Mouse (Mus musculus) neural tube, embryonic 14.5 days (tissue): ENCODE data around the gene Sun1. TPM values are rescaled to one million over a fixed set of nuclear protein-coding genes. Genes with fewer than 3 reads are reported as not detected.

ENCODE experiments used
- ATAC-seq: fragments of 200-750 bp; cut with Nextera tagmentation; 2 replicates; pipeline ENCODE4 v1.8.0; 2017; ENCODE audit warnings: low read depth, mild to moderate bottlenecking, moderate TSS enrichment, moderate library complexity
- H3K27ac ChIP-seq: fragments of 300-500 bp; sonication (generic); 2 replicates; pipeline ENCODE4 v1.5.1; 2014; ENCODE audit warnings: low read depth, mild to moderate bottlenecking, control low read depth, low read length, moderate library complexity, mixed read lengths
- H3K27me3 ChIP-seq: fragments of 300-500 bp; sonication (generic); 2 replicates; pipeline ENCODE4 v1.6.1; 2014; ENCODE audit warnings: low read length; ENCODE audit not compliant: control insufficient read depth, insufficient read depth
- H3K36me3 ChIP-seq: fragments of 300-500 bp; sonication (generic); 2 replicates; pipeline ENCODE4 v1.6.1; 2014; ENCODE audit warnings: low read length, mixed read lengths; ENCODE audit not compliant: control insufficient read depth, insufficient read depth
- H3K4me1 ChIP-seq: fragments of 300-500 bp; sonication (generic); 2 replicates; pipeline ENCODE4 v1.6.1; 2014; ENCODE audit warnings: low read length; ENCODE audit not compliant: control insufficient read depth, insufficient read depth
- H3K4me2 ChIP-seq: fragments of 300-500 bp; sonication (generic); 2 replicates; pipeline ENCODE4 v1.6.1; 2014; ENCODE audit warnings: mild to moderate bottlenecking, low read depth, low read length, control low read depth
- H3K4me3 ChIP-seq: fragments of 300-500 bp; sonication (generic); 2 replicates; pipeline ENCODE4 v1.5.1; 2014; ENCODE audit warnings: low read depth, low read length, control low read depth, mixed read lengths
- H3K9ac ChIP-seq: fragments of 300-500 bp; sonication (generic); replicated peaks from 2 replicates; pipeline ENCODE4 v1.6.1; 2014; ENCODE audit warnings: low read depth, mild to moderate bottlenecking, control low read depth, low read length, mixed read lengths
- H3K9me3 ChIP-seq: fragments of 300-500 bp; sonication (generic); 2 replicates; pipeline ENCODE4 v1.6.1; 2016; ENCODE audit warnings: low read length; ENCODE audit not compliant: control insufficient read depth
- WGBS: fragments of 180-500 bp; shearing (Covaris S2); extraction: QIAGEN DNeasy Blood & Tissue Kit; methylation state at CpG from one replicate; pipeline ENCODE4 v1.1.7; 2014; 5-methylcytosine and 5-hydroxymethylcytosine counted together
- polyA plus RNA-seq: library from polyadenylated mRNA; unstranded; fragments of >200 nt; fragmentation: Nextera tagmentation; extraction: Ambion mirVana; gene quantifications from 2 replicates; pipeline ENCODE4 v1.2.1, GENCODE M21; 2014

Sun1 gene
- polyA plus RNA-seq, 1 experiment from 2014 or later, result 49.5 TPM

GRCm38 (mm10) chr5:139215184-139215583 is 14.7 kb downstream of the Sun1 start:
- H3K36me3 ChIP-seq, result peaks cover 8% of the 10 kb centered on the region; the same call in 1 of the 2 replicates
- 96% methylated on average over 5 of the region's 5 CpGs for WGBS

GRCm38 (mm10) chr5:139216121-139216520 is 15.7 kb downstream of the Sun1 start:
- no peak for ATAC-seq
- H3K9me3 ChIP-seq, result no peaks in the 10 kb centered on the region
- no peak overlapping the region for H3K4me2 ChIP-seq
- H3K36me3 ChIP-seq, result peaks cover 8% of the 10 kb centered on the region; the same call in 1 of the 2 replicates
- no peak overlapping the region for H3K4me3 ChIP-seq
- WGBS, result 97% methylated on average over 2 of the region's 2 CpGs
- H3K9ac ChIP-seq, result no peak overlapping the region
- no peaks in the 10 kb centered on the region for H3K27me3 ChIP-seq
- no peak overlapping the region for H3K27ac ChIP-seq
- H3K4me1 ChIP-seq, result no peaks in the 10 kb centered on the region

More at GRCm38 (mm10) chr5:139215184-139215583, 14.7 kb downstream of the Sun1 start:
- ATAC-seq, result no peak
- Histone ChIP-seq H3K27me3 (no peaks in the 10 kb centered on the region), H3K9me3 (no peaks in the 10 kb centered on the region), H3K9ac (no peak overlapping the region), H3K4me1 (no peaks in the 10 kb centered on the region), H3K4me3 (no peak overlapping the region), H3K27ac (no peak overlapping the region), H3K4me2 (no peak overlapping the region)

- no peaks in the 10 kb centered on the region for H3K4me1 ChIP-seq
- WGBS, result 87% methylated on average over 3 of the region's 3 CpGs
- H3K36me3 ChIP-seq, result peaks cover 8% of the 10 kb centered on the region; the same call in 1 of the 2 replicates
- H3K4me2 ChIP-seq, result no peak overlapping the region
- H3K4me3 ChIP-seq, result no peak overlapping the region
- no peak overlapping the region for H3K27ac ChIP-seq
- H3K27me3 ChIP-seq, result no peaks in the 10 kb centered on the region
- no peaks in the 10 kb centered on the region for H3K9me3 ChIP-seq
- no peak for ATAC-seq
- no peak overlapping the region for H3K9ac ChIP-seq
Observed at GRCm38 (mm10) chr5:139216774-139217173, 16.3 kb downstream of the Sun1 start.

GRCm38 (mm10) chr5:139220006-139220515 is 19.6 kb downstream of the Sun1 start:
- ATAC-seq, result no peak
- Histone ChIP-seq H3K27me3 (no peaks in the 10 kb centered on the region), H3K27ac (no peak overlapping the region), H3K9me3 (no peaks in the 10 kb centered on the region), H3K36me3 (peaks cover 23% of the 10 kb centered on the region), H3K4me3 (no peak overlapping the region), H3K9ac (no peak overlapping the region), H3K4me2 (no peak overlapping the region), H3K4me1 (no peaks in the 10 kb centered on the region)
- WGBS, result 82% methylated on average over 4 of the region's 4 CpGs

GRCm38 (mm10) chr5:139220610-139221009 is 20.2 kb downstream of the Sun1 start:
- no peaks in the 10 kb centered on the region for H3K4me1 ChIP-seq
- H3K36me3 ChIP-seq, result peaks cover 28% of the 10 kb centered on the region
- no peak overlapping the region for H3K9ac ChIP-seq
- 96% methylated on average over 4 of the region's 4 CpGs for WGBS
- H3K27me3 ChIP-seq, result no peaks in the 10 kb centered on the region
- H3K4me2 ChIP-seq, result no peak overlapping the region
- no peak for ATAC-seq
- no peak overlapping the region for H3K4me3 ChIP-seq
- H3K9me3 ChIP-seq, result no peaks in the 10 kb centered on the region
- H3K27ac ChIP-seq, result no peak overlapping the region

- ATAC-seq, result no peak
- no peak overlapping the region for H3K27ac ChIP-seq
- H3K4me2 ChIP-seq, result no peak overlapping the region
- no peak overlapping the region for H3K9ac ChIP-seq
- H3K4me1 ChIP-seq, result no peaks in the 10 kb centered on the region
- no peak overlapping the region for H3K4me3 ChIP-seq
- WGBS, result 96% methylated on average over 10 of the region's 10 CpGs
- H3K27me3 ChIP-seq, result no peaks in the 10 kb centered on the region
- peaks cover 45% of the 10 kb centered on the region for H3K36me3 ChIP-seq
- no peaks in the 10 kb centered on the region for H3K9me3 ChIP-seq
Observed at GRCm38 (mm10) chr5:139223331-139223730, 22.9 kb downstream of the Sun1 start.

- H3K4me1 ChIP-seq, result no peaks in the 10 kb centered on the region
- H3K4me2 ChIP-seq, result no peak overlapping the region
- no peak overlapping the region for H3K27ac ChIP-seq
- ATAC-seq, result no peak
- no peak overlapping the region for H3K9ac ChIP-seq
- H3K27me3 ChIP-seq, result no peaks in the 10 kb centered on the region
- H3K9me3 ChIP-seq, result no peaks in the 10 kb centered on the region
- H3K4me3 ChIP-seq, result no peak overlapping the region
- peaks cover 64% of the 10 kb centered on the region for H3K36me3 ChIP-seq
- WGBS, result 93% methylated on average over 4 of the region's 4 CpGs
Observed at GRCm38 (mm10) chr5:139227236-139227635, 26.8 kb downstream of the Sun1 start.

- no peaks in the 10 kb centered on the region for H3K4me1 ChIP-seq
- no peaks in the 10 kb centered on the region for H3K27me3 ChIP-seq
- 93% methylated on average over 2 of the region's 2 CpGs for WGBS
- no peak overlapping the region for H3K4me3 ChIP-seq
- no peak overlapping the region for H3K9ac ChIP-seq
- no peak for ATAC-seq
- no peaks in the 10 kb centered on the region for H3K9me3 ChIP-seq
- no peak overlapping the region for H3K4me2 ChIP-seq
- peaks cover 64% of the 10 kb centered on the region for H3K36me3 ChIP-seq
- H3K27ac ChIP-seq, result no peak overlapping the region
Observed at GRCm38 (mm10) chr5:139227645-139228044, 27.2 kb downstream of the Sun1 start.

- Histone ChIP-seq H3K27ac (no peak overlapping the region), H3K9me3 (no peaks in the 10 kb centered on the region), H3K4me2 (no peak overlapping the region), H3K4me1 (no peaks in the 10 kb centered on the region), H3K36me3 (peaks cover 68% of the 10 kb centered on the region), H3K9ac (no peak overlapping the region), H3K4me3 (no peak overlapping the region), H3K27me3 (no peaks in the 10 kb centered on the region)
- WGBS, result 95% methylated on average over 3 of the region's 3 CpGs
- no peak for ATAC-seq
Observed at GRCm38 (mm10) chr5:139228318-139228717, 27.9 kb downstream of the Sun1 start.
